Mouse (Mus musculus) common myeloid progenitor, adult 5-6 weeks (primary cell): ENCODE measurements around the gene Runx2. TPM values are rescaled to one million over a fixed set of nuclear protein-coding genes. Genes with fewer than 3 reads are reported as not detected.

Experiments used
- ATAC-seq: replicated peaks from 2 replicates; pipeline ENCODE4 v1.8.0; 2016; ENCODE audit warnings: low read depth, mild to moderate bottlenecking, moderate TSS enrichment, inconsistent platforms; ENCODE audit not compliant: poor library complexity, severe bottlenecking
- total RNA-seq: library from RNA; stranded (forward); fragments of 200-1000, 187-1606 nt; gene quantifications from 2 replicates; pipeline ENCODE4 v1.2.3, GENCODE M21; 2017

The Runx2 gene
- total RNA-seq, 1 experiment from 2014 or later, result 27.3 TPM

DNA sequence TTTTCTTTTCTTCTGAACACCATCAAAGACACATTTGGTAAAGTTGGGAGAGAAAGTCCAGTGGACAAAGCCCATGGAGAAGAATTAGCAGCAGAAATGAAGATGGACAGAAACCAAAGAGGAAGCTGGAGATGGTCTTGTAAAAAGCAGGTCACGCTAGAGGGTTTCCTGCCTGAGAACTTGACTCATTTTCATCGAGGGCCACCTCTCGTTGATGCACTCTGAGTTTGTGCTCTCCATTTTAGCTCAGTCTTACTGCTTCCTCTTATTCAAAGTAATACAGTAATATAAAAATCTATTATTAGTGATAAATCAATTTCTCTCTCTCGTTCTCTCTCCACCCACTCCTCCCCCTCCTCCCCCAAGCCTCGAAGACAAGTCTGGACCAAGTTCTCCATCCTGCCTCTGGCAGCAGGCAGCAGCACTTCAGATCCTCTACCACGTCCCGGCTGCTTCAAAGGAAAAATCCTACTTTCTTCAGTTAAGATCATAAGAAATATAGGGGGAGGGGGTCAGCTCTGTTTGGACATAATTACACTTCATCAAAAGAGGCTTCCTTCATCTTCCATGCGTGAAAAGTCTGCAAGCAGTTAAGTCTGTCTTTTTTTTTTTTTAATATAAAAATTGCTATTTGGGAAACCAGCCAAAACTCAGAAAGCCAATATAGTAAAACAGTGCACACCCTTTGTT, 92.3 kb downstream of the Runx2 start:
- ATAC-seq, result no peak

DNA sequence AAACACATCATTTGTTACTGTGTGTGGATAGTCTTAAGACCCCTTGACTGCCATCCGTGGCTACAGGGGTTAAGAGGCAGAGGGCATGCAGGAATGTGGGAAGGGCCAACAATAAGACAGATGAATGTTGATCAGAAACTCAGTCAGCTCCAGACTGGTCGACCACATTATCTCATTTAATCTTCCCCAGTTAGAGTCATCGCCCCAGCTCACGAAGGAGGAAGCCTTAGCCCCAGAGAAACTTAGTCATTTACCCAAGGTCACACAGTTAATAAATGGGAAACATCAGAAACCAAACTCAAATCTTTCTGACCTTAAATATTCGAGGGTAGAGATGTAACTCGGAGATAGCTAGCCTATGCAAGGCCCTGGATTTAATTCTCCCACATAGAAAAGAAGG, 96.0 kb downstream of the Runx2 start:
- ATAC-seq, result peak; percentile 39; the same call in 1 of the 2 replicates

GRCm38 (mm10) chr17:44718036-44718435, 96.6 kb downstream of the Runx2 start:
- peak; percentile 55; the same call in 1 of the 2 replicates for ATAC-seq

GRCm38 (mm10) chr17:44714116-44714515, 100.5 kb downstream of the Runx2 start:
- no peak for ATAC-seq

- ATAC-seq, result no peak
Measured at GRCm38 (mm10) chr17:44713404-44713803, 101.2 kb downstream of the Runx2 start.

GRCm38 (mm10) chr17:44709516-44710252, 104.9 kb downstream of the Runx2 start:
- peak; percentile 63 for ATAC-seq

GRCm38 (mm10) chr17:44707956-44708355, 106.6 kb downstream of the Runx2 start:
- no peak for ATAC-seq

- peak; percentile 49 for ATAC-seq
Measured at GRCm38 (mm10) chr17:44706531-44706930, 108.1 kb downstream of the Runx2 start.

DNA sequence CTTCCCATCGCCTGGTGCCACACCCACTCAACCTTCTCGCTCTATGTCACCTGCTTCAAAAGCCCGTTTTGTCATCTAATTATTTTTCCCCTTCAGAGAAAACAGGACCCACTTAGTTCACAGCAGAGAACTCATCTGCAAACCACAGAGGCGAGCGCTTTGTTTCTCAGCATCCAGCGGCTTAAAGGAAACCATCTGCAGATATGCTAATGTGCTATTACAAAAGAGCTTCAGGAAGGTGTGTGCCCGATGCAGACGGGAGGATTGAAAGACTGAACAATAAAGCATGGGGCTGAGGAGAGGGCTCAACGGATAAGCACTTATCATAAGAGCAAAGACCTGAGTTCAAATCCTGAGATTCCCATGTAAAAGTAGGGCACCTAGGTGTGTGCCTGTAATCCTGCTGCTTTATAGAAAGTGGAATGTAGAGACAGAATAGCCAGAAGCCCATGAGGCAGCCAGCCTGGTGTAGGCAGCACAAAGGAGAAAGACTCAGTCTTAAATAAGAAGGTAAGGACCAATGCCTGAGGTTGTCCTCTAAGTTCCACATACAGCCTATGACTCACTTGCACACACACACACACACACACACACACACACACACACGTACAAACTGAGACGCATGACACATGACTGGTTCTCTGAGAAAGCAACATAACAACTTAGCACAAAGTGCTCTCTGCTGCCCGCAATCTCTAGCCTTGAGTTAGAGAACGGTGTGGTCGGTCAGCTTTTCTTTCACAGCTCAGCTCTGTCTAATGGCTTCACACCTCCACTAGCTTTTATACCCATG, 111.9 kb downstream of the Runx2 start:
- peak; percentile 37 for ATAC-seq

DNA sequence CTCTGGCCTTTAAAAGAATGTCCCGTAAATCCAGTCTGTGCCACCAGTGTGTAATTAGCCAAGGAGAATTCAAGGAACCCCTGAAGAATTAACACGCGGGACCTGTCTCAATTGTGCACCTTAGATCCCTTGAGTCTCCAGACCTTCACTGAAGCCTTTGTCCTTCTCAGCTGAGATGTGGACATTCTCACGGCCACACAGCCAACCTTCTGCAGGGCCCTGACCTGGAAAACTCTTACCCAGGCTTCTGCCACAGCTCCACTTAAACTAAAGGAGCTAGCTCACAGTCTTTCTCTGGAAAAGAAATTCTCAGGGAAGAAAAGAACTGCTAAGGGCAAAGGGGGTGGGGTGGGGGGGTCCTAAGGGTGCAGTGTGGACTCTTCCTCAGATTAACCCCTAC, 113.1 kb downstream of the Runx2 start:
- no peak for ATAC-seq

DNA sequence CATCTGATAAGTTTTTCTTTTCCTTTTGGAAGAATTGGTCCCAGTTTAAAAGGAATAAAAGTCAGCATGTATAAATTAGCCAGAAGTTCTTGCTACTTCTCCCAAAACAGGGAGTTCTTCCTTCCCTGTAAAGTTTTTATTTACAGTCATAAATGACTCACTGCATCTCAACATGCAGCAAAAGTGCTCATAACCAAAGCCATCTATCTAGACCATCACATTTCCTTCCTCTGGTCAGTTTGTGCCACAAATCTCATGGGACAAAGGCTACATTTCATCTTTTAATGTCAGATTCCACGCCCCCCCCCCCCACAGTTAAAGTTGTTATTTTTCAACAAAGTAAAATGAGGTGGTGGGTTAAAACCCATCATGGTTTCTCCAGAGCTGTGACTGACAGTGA, 114.3 kb downstream of the Runx2 start:
- ATAC-seq, result no peak

DNA sequence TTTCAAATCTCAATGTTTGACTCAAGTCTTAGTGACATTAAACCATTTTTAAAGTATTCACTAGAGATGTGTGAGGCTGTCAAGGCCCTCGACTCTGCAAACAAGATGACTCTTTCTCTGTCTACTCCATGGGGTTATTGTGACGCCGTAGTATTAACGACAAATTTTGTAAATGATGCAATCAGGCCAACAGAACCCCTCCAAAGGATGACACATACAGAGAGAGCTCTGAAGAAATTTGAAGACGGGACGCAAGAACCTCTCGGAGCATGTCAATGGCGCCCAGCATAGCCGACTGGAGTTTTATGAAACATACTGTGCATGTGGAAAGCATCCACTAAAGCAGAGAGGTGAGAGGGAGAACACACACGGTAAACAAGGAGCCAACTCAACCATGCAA, 117.5 kb downstream of the Runx2 start:
- no peak for ATAC-seq

- ATAC-seq, result no peak
Measured at GRCm38 (mm10) chr17:44693552-44693951, 121.0 kb downstream of the Runx2 start.

DNA sequence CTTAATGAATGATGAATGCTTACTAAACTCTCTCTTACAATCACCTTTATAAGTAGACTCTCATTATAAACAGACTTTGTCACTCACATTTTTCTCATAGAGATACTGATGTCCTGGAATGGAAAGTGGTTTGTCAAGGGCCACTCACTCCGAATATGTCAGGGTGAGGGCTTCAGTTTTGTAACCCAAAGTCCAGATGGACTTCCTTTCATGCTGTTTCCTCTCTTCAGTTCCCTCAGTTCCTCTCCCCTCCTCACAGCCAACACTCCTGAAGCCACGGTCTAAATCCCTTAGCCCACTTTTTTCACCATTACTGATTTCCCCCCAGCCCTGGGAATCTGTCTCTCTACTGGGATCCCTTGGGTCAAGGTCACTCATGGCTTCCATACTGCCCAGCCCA, 123.1 kb downstream of the Runx2 start:
- peak; percentile 34; the same call in 1 of the 2 replicates for ATAC-seq

DNA sequence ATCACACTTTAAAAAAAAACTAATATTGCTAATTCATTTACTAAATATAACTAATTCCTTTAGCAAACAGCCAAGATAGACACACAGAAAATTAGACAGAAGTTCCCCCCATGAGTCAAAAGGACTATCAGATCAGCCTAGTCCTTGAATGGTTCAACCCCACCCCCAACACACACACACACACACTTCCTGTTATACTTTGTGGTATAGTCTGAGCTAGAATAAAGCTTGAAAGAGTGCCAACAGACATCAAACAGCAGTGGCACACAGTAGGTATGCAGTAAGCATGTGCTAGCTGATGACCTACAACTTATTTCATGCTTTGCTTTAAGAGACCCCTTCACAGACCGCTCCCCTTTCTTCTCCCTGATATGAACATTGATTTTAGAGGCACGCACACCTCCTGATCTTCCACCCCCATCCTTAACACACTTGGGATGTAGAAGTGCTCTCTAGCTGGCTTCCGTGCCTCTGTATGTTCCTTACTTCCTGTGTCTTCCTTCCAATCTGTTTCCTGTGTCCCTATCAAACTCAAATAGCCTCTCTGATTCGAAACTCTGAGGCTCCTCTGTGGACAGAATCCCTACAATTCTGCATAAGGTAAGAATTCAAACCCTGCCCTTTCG, 124.1 kb downstream of the Runx2 start:
- ATAC-seq, result peak; percentile 76

- no peak for ATAC-seq
Measured at GRCm38 (mm10) chr17:44688306-44688705, 126.3 kb downstream of the Runx2 start.

GRCm38 (mm10) chr17:44685514-44685913, 129.1 kb downstream of the Runx2 start:
- ATAC-seq, result peak; percentile 72

DNA sequence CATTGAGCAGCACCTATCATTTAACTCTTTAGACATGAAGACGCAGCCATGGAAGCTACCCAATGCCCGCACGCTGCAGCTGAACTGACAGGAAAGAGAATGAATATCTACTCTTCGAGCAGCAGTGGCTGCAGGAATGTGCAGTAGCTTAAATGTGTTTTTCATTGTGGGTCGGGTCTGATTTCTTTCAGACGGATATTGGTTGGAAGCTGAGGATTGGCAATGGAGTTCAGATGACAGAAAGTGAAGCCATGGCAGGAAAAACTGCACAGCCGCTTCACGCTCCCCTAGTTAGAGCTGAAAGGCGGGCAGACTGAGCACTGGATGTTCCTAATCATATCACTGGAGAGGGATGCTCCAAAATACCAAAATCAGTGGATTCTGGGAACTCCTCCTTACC, 131.6 kb downstream of the Runx2 start:
- no peak for ATAC-seq

DNA sequence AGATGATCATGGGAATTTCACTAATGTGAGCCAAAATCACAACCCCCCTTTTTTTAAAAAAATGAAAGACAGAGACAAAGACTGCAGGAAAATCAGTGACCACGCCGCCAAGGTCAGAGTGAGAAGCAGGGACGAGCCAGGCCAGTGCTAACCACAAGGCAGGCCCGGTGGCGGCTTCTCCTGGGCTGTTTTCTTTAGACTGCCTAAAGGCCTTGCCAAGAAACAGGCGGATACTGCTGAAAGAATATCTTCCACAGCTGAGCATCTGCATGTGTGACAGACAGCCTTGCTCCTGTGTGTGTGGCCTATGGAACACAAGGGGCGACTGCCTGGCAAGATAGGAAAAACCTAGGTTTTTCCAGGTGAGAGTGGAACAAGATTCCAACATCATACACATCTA, 136.8 kb downstream of the Runx2 start:
- peak; percentile 31; the same call in 1 of the 2 replicates for ATAC-seq

DNA sequence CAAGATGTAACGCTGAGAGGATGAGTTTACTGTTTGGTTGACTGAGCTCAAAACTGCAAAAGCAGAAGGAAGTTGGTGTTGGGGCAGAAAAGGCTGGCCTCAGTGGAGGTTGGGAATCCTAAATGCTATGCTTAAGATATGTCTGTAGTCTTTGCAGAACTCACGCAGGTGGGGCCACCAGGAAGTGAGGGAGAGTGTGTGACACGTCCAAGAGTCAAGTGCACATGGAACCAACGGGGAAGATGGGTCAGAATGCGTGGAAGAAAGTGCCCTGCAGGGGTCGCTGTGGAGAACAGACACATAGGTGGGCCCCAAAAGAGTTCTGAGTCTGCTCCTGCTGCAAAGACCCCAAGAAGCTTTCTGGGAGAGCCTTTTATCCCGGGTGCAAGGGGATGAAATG, 141.8 kb downstream of the Runx2 start:
- peak; percentile 57 for ATAC-seq
